Mouse (Mus musculus): ENCODE measurements around the gene Sesn1. TPM values are rescaled to one million over a fixed set of nuclear protein-coding genes. Genes with fewer than 3 reads are reported as not detected.

Gene Sesn1
- 43.9 and 49.2 TPM in 2 replicates for total RNA-seq (2014; rRNA removed)
- 35.9 and 42.0 TPM in 2 replicates for polyA plus RNA-seq (2015; fragmentation: Nextera tagmentation; extraction: Ambion mirVana)

DNA sequence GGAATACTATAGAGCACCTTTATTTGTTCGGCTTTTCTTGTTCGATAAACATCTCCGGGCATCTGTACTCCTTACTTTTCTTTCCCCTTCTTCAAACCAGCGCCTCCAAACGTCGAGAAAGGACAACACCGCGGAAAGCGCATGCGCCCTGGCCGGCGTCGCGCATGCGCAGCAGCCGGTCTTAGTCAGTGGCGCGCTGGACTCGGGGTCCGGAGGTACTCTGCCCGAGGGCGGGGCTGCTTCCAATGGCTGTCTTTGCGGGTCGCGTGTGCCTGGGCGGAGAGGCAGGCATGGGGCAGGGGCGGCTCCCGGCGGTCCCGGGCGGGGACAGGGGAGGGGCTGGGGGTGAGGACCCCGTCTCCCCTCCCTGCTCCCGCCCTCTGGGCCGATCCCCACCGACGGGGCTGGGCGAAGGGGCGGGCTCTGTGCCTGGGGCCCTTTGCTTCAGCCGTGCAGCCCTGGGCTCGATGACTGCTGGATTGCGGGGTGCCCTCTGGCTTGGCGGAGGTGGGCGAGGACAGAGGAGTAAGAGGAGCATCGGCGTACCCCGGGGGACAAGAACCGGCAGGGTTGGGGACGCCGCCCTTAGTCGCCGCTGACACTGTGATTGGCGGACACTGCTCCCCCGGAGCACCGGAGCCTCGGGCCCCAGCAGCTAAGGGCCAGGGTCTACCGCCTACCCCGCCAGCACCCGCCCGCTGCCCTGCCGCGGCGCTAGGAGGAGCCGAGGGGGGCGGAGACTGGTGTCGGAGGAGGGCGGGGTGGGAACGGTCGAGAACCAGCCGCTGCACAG is at the start of gene Sesn1, which contains the start of gene Cep57l1:
Sesn1 (plus strand) TSS at position 165 of the 793 bp plus-strand sequence.
Cep57l1 (minus strand) TSS at position 101 of the 793 bp plus-strand sequence.
- Histone ChIP-seq H3K27ac (peak within 1 kb of the TSS; percentile 84), H3K36me3 (ENCODE audit: insufficient read depth, low read length) (no peaks in the 10 kb centered on the region), H3K9me3 (ENCODE audit: low read length) (no peaks in the 10 kb centered on the region), H3K9ac (replicated peaks; ENCODE audit: low read length) (peak within 1 kb of the TSS; percentile 64), H3K4me3 (ENCODE audit: low read length) (peak within 1 kb of the TSS; percentile 57), H3K4me1 (ENCODE audit: insufficient read depth, low read length) (peaks cover 20% of the 10 kb centered on the region), H3K27me3 (ENCODE audit: insufficient read depth, low read length) (no peaks in the 10 kb centered on the region), H3K4me2 (ENCODE audit: low read depth, low read length) (peak within 1 kb of the TSS; percentile 90)
- ATAC-seq (peak; percentile 97), DNase-seq (ENCODE audit: low spot score) (peak; percentile 96)
- peak; percentile 30; the same call in 1 of the 2 replicates for TF ChIP-seq CTCF (IDR thresholded peaks at IDR 0.05; ENCODE audit: low read depth)
- under 1% methylated on average over 67 of the region's 69 CpGs for WGBS

DNA sequence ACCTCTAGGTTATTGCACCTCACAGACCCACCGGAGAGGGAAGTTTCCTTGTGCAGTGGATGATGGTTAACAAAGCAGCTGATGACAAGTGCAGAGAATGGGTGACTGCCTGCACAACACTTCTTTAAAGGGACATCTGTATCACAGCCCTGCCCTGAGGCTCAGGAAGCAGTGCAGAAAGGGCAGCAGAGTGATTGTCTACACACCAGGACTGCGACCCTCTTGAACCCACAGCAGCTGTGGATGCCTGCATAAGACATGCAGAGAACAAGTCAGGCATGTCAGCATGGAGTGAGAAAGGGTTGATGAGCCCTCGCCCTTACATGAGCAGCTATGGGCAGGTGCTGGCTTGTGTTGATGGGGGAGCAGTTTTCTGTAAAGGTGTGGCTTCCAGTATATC is 48.9 kb upstream of the Sesn1 start:
- no peak for ATAC-seq
- Histone ChIP-seq H3K27me3 (ENCODE audit: insufficient read depth, low read length) (no peaks in the 10 kb centered on the region), H3K36me3 (ENCODE audit: insufficient read depth, low read length) (no peaks in the 10 kb centered on the region), H3K9ac (replicated peaks; ENCODE audit: low read length) (no peak overlapping the region), H3K4me2 (ENCODE audit: low read depth, low read length) (no peak overlapping the region), H3K4me1 (ENCODE audit: insufficient read depth, low read length) (no peaks in the 10 kb centered on the region), H3K9me3 (ENCODE audit: low read length) (no peaks in the 10 kb centered on the region), H3K27ac (no peak overlapping the region), H3K4me3 (ENCODE audit: low read length) (no peak overlapping the region)
- TF ChIP-seq CTCF (IDR thresholded peaks at IDR 0.05; ENCODE audit: low read depth): no peak
- 77% methylated on average over 3 of the region's 3 CpGs for WGBS
- DNase-seq (ENCODE audit: low spot score): no peak

DNA sequence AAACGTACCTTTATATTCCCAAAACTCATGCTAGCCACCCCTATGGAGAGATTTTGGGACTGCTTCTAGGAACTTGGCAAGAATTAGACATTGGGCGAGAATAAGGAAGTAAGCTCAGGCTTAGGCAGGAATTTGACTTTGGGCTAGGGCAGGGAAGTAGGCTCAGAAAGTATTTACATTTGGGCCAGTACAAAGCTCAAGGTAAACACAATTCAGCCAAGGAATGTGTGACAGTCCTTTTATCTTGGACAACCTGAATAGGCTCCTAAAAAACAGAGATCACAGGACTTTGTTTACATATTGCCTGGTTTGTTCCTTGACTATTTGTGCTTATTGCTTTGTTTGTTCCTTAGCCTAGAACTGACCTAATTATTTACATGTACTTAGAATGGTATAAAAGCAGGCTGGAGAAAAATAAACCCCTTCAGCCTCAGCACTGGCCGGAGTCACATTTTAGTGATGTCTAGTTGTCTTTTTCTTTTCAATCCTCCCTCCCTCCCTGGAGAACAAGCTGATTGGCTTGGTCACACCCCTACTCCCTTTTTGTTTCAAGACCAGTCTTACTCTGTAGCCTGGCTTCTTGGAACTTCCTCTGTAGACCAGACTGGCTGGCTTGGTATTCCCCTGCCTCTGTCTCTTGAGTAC is 45.9 kb upstream of the Sesn1 start:
- ATAC-seq: no peak
- TF ChIP-seq CTCF (IDR thresholded peaks at IDR 0.05; ENCODE audit: low read depth): no peak
- DNase-seq (ENCODE audit: low spot score): no peak
- Histone ChIP-seq H3K4me3 (ENCODE audit: low read length) (no peak overlapping the region), H3K9ac (replicated peaks; ENCODE audit: low read length) (no peak overlapping the region), H3K4me1 (ENCODE audit: insufficient read depth, low read length) (no peaks in the 10 kb centered on the region), H3K27ac (no peak overlapping the region), H3K27me3 (ENCODE audit: insufficient read depth, low read length) (no peaks in the 10 kb centered on the region), H3K4me2 (ENCODE audit: low read depth, low read length) (no peak overlapping the region), H3K9me3 (ENCODE audit: low read length) (no peaks in the 10 kb centered on the region), H3K36me3 (ENCODE audit: insufficient read depth, low read length) (no peaks in the 10 kb centered on the region)
- WGBS: 86% methylated on average over 3 of the region's 3 CpGs

DNA sequence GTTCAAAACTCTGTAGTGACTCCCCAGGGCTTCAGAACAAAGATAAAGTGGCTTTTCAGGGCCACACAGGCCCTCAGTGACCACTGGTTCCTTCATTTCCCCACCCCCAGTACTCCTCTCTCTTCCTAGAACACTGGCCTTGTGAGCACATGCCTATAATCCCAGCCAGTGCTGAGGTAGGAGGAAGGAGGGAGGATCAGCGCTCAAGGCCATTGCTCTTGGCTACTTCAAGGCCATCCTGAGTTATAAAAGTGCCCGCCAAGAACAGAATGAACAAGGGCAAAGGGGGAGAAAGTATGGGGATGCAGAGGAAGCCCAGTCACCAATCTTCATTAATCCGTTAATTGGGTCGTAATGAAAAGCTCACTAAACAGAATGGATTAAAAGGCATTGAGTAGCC is 44.1 kb upstream of the Sesn1 start:
- H3K27ac ChIP-seq: no peak overlapping the region
- H3K4me1 ChIP-seq (ENCODE audit: insufficient read depth, low read length): no peaks in the 10 kb centered on the region
- H3K4me3 ChIP-seq (ENCODE audit: low read length): no peak overlapping the region
- no peak for DNase-seq (ENCODE audit: low spot score)
- no peaks in the 10 kb centered on the region for H3K9me3 ChIP-seq (ENCODE audit: low read length)
- H3K4me2 ChIP-seq (ENCODE audit: low read depth, low read length): no peak overlapping the region
- WGBS: 93% methylated on average over 4 of the region's 4 CpGs
- H3K36me3 ChIP-seq (ENCODE audit: insufficient read depth, low read length): no peaks in the 10 kb centered on the region
- H3K27me3 ChIP-seq (ENCODE audit: insufficient read depth, low read length): no peaks in the 10 kb centered on the region
- no peak for ATAC-seq
- H3K9ac ChIP-seq (replicated peaks; ENCODE audit: low read length): no peak overlapping the region
- TF ChIP-seq CTCF (IDR thresholded peaks at IDR 0.05; ENCODE audit: low read depth): no peak

DNA sequence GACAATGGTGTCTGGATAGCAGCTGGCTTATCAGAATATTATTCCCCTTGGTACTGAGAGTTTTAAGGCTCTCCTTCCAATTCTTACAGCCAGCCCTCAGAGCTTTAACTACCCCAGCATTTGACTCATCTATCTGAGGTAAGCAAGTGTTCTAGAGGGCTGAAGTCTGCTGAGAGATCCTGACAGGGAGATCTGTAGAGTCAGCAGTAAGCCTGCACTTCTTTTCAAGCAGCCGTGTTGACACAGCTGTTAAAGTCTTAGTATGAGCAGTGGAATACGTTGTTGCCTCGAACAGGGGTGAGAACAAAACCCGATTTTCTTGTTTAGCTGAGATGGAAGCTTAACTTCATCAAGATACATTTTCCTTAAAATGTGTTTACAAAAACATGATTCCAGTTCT is 43.5 kb upstream of the Sesn1 start:
- H3K9ac ChIP-seq (replicated peaks; ENCODE audit: low read length): no peak overlapping the region
- TF ChIP-seq CTCF (IDR thresholded peaks at IDR 0.05; ENCODE audit: low read depth): no peak
- no peaks in the 10 kb centered on the region for H3K27me3 ChIP-seq (ENCODE audit: insufficient read depth, low read length)
- WGBS: 72% methylated on average over 4 of the region's 4 CpGs
- no peak for ATAC-seq
- no peaks in the 10 kb centered on the region for H3K4me1 ChIP-seq (ENCODE audit: insufficient read depth, low read length)
- no peak overlapping the region for H3K27ac ChIP-seq
- no peak overlapping the region for H3K4me2 ChIP-seq (ENCODE audit: low read depth, low read length)
- no peak for DNase-seq (ENCODE audit: low spot score)
- no peaks in the 10 kb centered on the region for H3K9me3 ChIP-seq (ENCODE audit: low read length)
- H3K4me3 ChIP-seq (ENCODE audit: low read length): no peak overlapping the region
- no peaks in the 10 kb centered on the region for H3K36me3 ChIP-seq (ENCODE audit: insufficient read depth, low read length)

DNA sequence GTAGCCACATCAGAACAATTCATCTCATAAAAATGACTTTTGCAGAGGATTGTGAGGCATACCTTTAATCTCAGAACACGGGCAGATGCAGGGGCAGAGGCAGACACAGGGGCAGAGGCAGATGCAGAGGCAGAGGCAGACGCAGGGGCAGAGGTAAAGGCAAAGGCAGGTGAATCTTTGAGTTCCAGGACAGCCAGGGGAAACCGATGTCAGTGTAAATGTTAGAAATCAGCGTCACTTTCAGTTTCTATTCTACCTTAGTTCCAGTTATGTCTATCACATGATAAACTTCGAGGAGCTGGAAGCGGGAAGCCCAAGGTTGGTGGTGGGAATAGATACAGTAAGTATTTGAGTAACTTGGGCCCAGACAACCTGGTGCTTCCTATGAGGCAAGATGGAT is 42.5 kb upstream of the Sesn1 start:
- TF ChIP-seq CTCF (IDR thresholded peaks at IDR 0.05; ENCODE audit: low read depth): no peak
- 95% methylated on average over 6 of the region's 6 CpGs for WGBS

More for the DNA sequence above, 42.5 kb upstream of the Sesn1 start:
- no peak overlapping the region for H3K4me2 ChIP-seq (ENCODE audit: low read depth, low read length)
- DNase-seq (ENCODE audit: low spot score) (no peak), ATAC-seq (no peak)
- H3K9me3 ChIP-seq (ENCODE audit: low read length): no peaks in the 10 kb centered on the region
- no peak overlapping the region for H3K9ac ChIP-seq (replicated peaks; ENCODE audit: low read length)
- no peak overlapping the region for H3K27ac ChIP-seq
- H3K27me3 ChIP-seq (ENCODE audit: insufficient read depth, low read length): no peaks in the 10 kb centered on the region
- no peak overlapping the region for H3K4me3 ChIP-seq (ENCODE audit: low read length)
- no peaks in the 10 kb centered on the region for H3K36me3 ChIP-seq (ENCODE audit: insufficient read depth, low read length)
- H3K4me1 ChIP-seq (ENCODE audit: insufficient read depth, low read length): no peaks in the 10 kb centered on the region
